Mouse (Mus musculus): ENCODE measurements at regions not wholly inside any gene's neighbourhood (a gene's known extent, or its start where the extent isn't known, plus 50 kb on each side); places are given as distances from the start of the nearest gene placed in this dataset.
"Not testable (repeated sequence)": the region's sequence is repeated elsewhere in the genome, so short reads cannot be mapped to it uniquely, and the experiment has no call there.

GRCm38 (mm10) chr13:11030874-11031273 is 670.2 kb upstream of the Chrm3 start:
- TF ChIP-seq CTCF (IDR thresholded peaks at IDR 0.05; ENCODE audit: borderline replicate concordance, insufficient read depth, low read depth, low read length); POLR2A (IDR thresholded peaks at IDR 0.05; ENCODE audit: borderline replicate concordance, insufficient read depth, low read length): not testable (repeated sequence)
